Mouse (Mus musculus): ENCODE results near the gene Tmem104. TPM values are rescaled to one million over a fixed set of nuclear protein-coding genes. Genes with fewer than 3 reads are reported as not detected.

Tmem104 gene
- polyA plus RNA-seq, 1 experiment from 2014 or later = 12.5 TPM

DNA sequence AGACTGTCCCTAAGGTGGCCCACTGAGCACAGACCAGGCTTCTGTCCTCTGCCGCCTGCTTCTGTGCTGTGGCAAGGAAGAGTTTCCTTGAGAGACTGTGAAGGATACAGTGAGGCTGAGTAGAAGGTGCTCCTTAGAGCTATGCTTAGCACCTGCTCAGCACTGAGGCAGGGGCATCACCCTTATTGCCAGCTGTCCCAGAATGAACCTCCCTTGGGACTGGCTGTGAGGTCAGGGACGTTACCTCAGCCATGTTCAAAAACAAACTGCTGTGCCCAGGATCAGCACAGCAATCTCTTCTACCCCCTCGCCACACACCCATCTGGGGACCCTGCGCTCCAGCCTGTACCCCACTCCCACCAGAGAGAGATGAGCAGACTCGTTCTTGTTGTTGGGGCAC, 45.6 kb downstream of the Tmem104 start:
- no peaks in the 10 kb centered on the region for H3K27me3 ChIP-seq (replicated peaks; ENCODE audit: control insufficient read depth, insufficient read depth, low read length)
- DNase-seq (ENCODE audit: low spot score) (no peak), ATAC-seq (ENCODE audit: low read depth) (no peak)
- H3K9ac ChIP-seq (ENCODE audit: low read depth, low read length) = no peak overlapping the region
- H3K9me3 ChIP-seq (ENCODE audit: control insufficient read depth, low read length) = no peaks in the 10 kb centered on the region
- no peak overlapping the region for H3K4me2 ChIP-seq (ENCODE audit: low read depth, low read length)
- no peak overlapping the region for H3K27ac ChIP-seq (replicated peaks; ENCODE audit: low read depth, low read length)
- H3K36me3 ChIP-seq (ENCODE audit: control insufficient read depth, insufficient read depth, low read length) = no peaks in the 10 kb centered on the region
- H3K4me1 ChIP-seq (ENCODE audit: control insufficient read depth, insufficient read depth, low read length) = peaks cover 10% of the 10 kb centered on the region; the same call in 1 of the 2 replicates
- WGBS = 71% methylated on average over 5 of the region's 5 CpGs
- no peak overlapping the region for H3K4me3 ChIP-seq (ENCODE audit: low read depth, low read length)

DNA sequence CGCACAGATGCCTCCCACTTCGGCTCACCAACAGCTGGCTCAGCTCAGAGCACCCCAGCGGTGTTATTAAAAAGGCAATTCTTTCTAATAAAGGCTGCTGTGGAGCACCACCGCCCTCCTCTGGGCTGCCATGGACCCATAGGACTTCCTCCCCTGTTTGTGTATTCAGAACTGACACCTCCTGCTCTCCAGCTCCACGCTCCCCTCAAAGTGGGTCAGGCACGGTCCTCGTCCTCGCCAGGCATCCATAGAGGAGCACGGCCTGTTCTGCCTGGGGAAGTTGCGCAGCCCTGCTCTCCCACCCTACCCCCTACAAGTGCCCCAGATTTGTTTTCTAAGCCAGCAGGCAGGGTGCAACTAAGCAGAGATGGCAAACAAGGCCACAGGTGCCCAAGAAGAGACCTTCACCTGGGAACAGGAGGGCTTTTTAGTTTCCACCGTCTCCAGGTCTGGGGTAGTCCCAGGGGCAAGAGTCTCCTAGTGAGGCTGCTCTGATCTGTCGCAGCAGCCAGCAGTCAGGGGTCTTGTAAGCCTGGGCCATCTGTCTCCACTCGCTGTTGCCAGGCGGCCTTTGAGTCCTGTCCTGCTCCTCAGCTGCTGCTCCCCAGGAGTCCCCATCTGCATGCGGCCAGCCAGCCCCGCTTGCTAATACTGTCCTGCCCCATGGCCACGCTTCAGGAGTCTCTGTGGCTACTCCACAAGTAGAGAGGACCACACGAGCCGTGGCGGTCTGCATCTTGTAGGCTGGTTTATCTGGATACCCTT, 46.4 kb downstream of the Tmem104 start:
- Histone ChIP-seq H3K4me3 (ENCODE audit: low read depth, low read length) (no peak overlapping the region), H3K27me3 (replicated peaks; ENCODE audit: control insufficient read depth, insufficient read depth, low read length) (no peaks in the 10 kb centered on the region), H3K9me3 (ENCODE audit: control insufficient read depth, low read length) (no peaks in the 10 kb centered on the region), H3K27ac (replicated peaks; ENCODE audit: low read depth, low read length) (no peak overlapping the region), H3K4me2 (ENCODE audit: low read depth, low read length) (no peak overlapping the region), H3K36me3 (ENCODE audit: control insufficient read depth, insufficient read depth, low read length) (no peaks in the 10 kb centered on the region), H3K9ac (ENCODE audit: low read depth, low read length) (no peak overlapping the region), H3K4me1 (ENCODE audit: control insufficient read depth, insufficient read depth, low read length) (peaks cover 10% of the 10 kb centered on the region; the same call in 1 of the 2 replicates)
- DNase-seq (ENCODE audit: low spot score) (peak; percentile 58), ATAC-seq (ENCODE audit: low read depth) (peak; percentile 32; the same call in 1 of the 2 replicates)
- 70% methylated on average over 18 of the region's 20 CpGs for WGBS

DNA sequence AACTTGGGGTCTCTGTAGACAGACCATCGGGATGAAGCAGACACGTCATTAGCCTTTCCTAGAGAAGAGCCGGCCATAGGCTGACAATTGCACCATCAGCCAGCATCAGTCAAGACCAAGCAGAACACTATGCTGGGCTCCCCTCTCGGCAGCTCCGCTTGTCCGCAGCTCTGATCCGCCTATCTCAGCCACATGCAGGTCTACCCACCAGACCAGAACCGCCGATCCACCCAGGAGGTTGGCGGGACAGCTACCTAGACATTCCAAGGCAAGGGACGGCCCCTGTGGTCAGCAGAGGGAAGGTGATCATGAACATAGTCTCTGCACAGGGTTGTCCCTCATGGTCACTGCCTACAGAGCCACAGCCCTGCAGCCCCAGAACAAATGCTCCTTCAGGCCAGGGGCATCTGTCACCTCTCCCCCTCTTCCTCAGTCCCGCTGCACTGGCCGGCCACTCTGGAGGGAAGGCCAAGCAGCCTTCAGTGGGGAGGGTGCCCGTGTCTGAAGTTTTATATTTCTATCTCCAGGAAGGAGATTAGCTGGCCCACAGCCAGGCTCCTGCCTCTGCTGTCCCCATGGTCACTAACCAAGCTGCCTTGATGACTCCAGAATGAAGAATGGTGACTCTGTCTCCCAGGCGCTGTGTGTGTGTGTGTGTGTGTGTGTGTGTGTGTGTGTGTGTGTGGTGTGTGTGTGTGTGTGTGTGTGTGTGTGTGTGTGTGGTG, 47.2 kb downstream of the Tmem104 start:
- H3K4me2 ChIP-seq (ENCODE audit: low read depth, low read length) = no peak overlapping the region
- WGBS = 70% methylated on average over 11 of the region's 15 CpGs

DNA sequence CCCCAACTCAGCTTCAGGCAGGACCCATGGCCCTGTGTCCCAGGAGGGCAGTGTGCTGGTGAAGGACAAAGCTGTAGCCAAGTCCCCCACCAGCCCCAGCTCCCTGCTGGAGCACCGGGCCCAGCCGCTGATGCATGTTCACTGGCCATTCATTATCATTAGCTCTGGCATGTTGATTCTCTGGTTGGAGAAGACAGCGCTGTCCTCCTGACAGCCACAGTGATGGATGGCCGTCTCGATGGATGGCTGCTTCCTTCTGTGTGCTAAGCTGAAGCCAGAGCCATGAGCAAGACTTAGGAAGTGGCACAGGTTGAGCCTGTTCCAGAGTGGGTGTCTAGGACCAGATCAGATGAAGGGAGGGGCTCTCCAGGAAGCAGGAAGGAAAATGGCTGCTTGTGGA, 49.3 kb downstream of the Tmem104 start:
- H3K4me3 ChIP-seq (ENCODE audit: low read depth, low read length) = no peak overlapping the region
- 58% methylated on average over 4 of the region's 5 CpGs for WGBS
- no peak overlapping the region for H3K27ac ChIP-seq (replicated peaks; ENCODE audit: low read depth, low read length)
- no peaks in the 10 kb centered on the region for H3K9me3 ChIP-seq (ENCODE audit: control insufficient read depth, low read length)
- DNase-seq (ENCODE audit: low spot score) = no peak
- H3K27me3 ChIP-seq (replicated peaks; ENCODE audit: control insufficient read depth, insufficient read depth, low read length) = no peaks in the 10 kb centered on the region
- no peak overlapping the region for H3K9ac ChIP-seq (ENCODE audit: low read depth, low read length)
- no peak overlapping the region for H3K4me2 ChIP-seq (ENCODE audit: low read depth, low read length)
- no peak for ATAC-seq (ENCODE audit: low read depth)
- H3K36me3 ChIP-seq (ENCODE audit: control insufficient read depth, insufficient read depth, low read length) = no peaks in the 10 kb centered on the region
- peaks cover 6% of the 10 kb centered on the region; the same call in 1 of the 2 replicates for H3K4me1 ChIP-seq (ENCODE audit: control insufficient read depth, insufficient read depth, low read length)

More for the DNA sequence above, 47.2 kb downstream of the Tmem104 start:
- no peak overlapping the region for H3K4me3 ChIP-seq (ENCODE audit: low read depth, low read length)
- no peaks in the 10 kb centered on the region for H3K27me3 ChIP-seq (replicated peaks; ENCODE audit: control insufficient read depth, insufficient read depth, low read length)
- no peak overlapping the region for H3K27ac ChIP-seq (replicated peaks; ENCODE audit: low read depth, low read length)
- H3K4me1 ChIP-seq (ENCODE audit: control insufficient read depth, insufficient read depth, low read length) = peaks cover 10% of the 10 kb centered on the region; the same call in 1 of the 2 replicates
- H3K36me3 ChIP-seq (ENCODE audit: control insufficient read depth, insufficient read depth, low read length) = no peaks in the 10 kb centered on the region
- H3K9ac ChIP-seq (ENCODE audit: low read depth, low read length) = no peak overlapping the region
- ATAC-seq (ENCODE audit: low read depth) = no peak
- no peaks in the 10 kb centered on the region for H3K9me3 ChIP-seq (ENCODE audit: control insufficient read depth, low read length)
- no peak for DNase-seq (ENCODE audit: low spot score)

DNA sequence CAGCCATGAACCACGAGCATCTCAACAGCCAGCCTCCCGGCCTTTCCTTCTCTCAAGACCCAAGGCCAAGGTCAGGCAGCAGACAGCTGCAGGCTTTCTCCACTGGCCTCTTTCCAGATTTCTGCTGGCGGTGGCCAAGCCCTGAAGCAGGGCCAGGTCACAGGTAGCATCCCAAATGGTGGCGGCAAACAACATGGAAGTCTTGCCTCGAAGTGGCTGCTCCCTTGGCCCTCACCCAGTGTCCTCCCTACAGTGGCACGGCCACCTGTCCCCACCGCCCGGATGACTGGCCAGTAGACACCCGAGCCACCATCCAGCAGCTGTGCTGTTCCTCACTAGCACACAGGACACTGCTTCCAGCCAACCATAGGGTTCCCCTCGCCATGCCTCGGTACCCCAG, 54.1 kb downstream of the Tmem104 start:
- H3K27ac ChIP-seq (replicated peaks; ENCODE audit: low read depth, low read length) = no peak overlapping the region
- H3K4me1 ChIP-seq (ENCODE audit: control insufficient read depth, insufficient read depth, low read length) = no peaks in the 10 kb centered on the region
- 0 out of 2 replicates have a peak, but pooled peaks cover 7% of the 10 kb centered on the region for H3K36me3 ChIP-seq (ENCODE audit: control insufficient read depth, insufficient read depth, low read length)
- H3K9me3 ChIP-seq (ENCODE audit: control insufficient read depth, low read length) = no peaks in the 10 kb centered on the region
- ATAC-seq (ENCODE audit: low read depth) (no peak), DNase-seq (ENCODE audit: low spot score) (no peak)
- no peak overlapping the region for H3K4me2 ChIP-seq (ENCODE audit: low read depth, low read length)
- no peak overlapping the region for H3K9ac ChIP-seq (ENCODE audit: low read depth, low read length)
- 0 out of 2 replicates have a peak, but pooled peaks cover 1% of the 10 kb centered on the region for H3K27me3 ChIP-seq (replicated peaks; ENCODE audit: control insufficient read depth, insufficient read depth, low read length)
- H3K4me3 ChIP-seq (ENCODE audit: low read depth, low read length) = no peak overlapping the region
- WGBS = 70% methylated on average over 11 of the region's 11 CpGs

DNA sequence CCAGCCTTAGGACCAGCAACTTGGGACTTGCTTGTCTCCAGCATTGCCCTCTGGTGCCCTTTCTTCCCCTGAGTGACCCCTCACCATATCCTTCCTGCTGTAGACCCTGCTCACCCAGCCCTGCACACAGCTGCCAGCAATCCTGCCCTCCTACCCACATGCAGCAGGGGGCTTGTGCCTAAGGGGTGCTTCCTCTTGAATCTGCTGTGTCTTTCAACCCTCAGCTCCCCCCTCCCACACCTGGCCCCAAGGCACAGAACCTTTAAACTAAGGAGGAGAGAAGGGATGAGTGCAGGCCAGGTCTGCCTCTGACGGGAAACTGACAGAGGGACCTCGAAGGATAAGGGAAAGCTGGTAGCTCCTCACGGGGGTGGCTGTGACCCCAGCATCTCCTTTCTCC, 55.5 kb downstream of the Tmem104 start:
- DNase-seq (ENCODE audit: low spot score) (no peak), ATAC-seq (ENCODE audit: low read depth) (no peak)
- H3K27ac ChIP-seq (replicated peaks; ENCODE audit: low read depth, low read length) = no peak overlapping the region
- H3K9me3 ChIP-seq (ENCODE audit: control insufficient read depth, low read length) = no peaks in the 10 kb centered on the region
- H3K36me3 ChIP-seq (ENCODE audit: control insufficient read depth, insufficient read depth, low read length) = 0 out of 2 replicates have a peak, but pooled peaks cover 7% of the 10 kb centered on the region
- no peaks in the 10 kb centered on the region for H3K4me1 ChIP-seq (ENCODE audit: control insufficient read depth, insufficient read depth, low read length)
- H3K9ac ChIP-seq (ENCODE audit: low read depth, low read length) = no peak overlapping the region
- 55% methylated on average over 3 of the region's 3 CpGs for WGBS
- peaks cover 15% of the 10 kb centered on the region for H3K27me3 ChIP-seq (replicated peaks; ENCODE audit: control insufficient read depth, insufficient read depth, low read length)
- no peak overlapping the region for H3K4me3 ChIP-seq (ENCODE audit: low read depth, low read length)
- H3K4me2 ChIP-seq (ENCODE audit: low read depth, low read length) = no peak overlapping the region

DNA sequence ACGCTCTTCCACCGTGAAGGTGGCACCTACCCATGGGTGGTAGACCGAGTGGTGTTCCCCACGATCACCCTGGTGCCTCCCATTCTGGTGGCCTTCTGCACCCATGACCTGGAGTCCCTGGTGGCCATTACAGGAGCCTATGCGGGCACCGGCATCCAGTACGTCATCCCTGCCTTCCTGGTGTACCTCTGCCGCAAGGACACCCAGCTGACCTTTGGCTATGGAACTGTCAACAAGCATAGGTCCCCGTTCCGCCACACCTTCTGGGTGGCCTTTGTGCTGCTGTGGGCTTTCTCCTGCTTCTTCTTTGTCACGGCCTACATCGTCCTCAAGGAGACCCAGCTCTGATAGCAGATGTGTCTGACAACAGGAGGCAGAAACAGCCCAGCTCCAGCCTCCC, 56.5 kb downstream of the Tmem104 start:
- ATAC-seq (ENCODE audit: low read depth) = no peak
- H3K36me3 ChIP-seq (ENCODE audit: control insufficient read depth, insufficient read depth, low read length) = 0 out of 2 replicates have a peak, but pooled peaks cover 7% of the 10 kb centered on the region
- H3K27me3 ChIP-seq (replicated peaks; ENCODE audit: control insufficient read depth, insufficient read depth, low read length) = peaks cover 25% of the 10 kb centered on the region
- H3K4me1 ChIP-seq (ENCODE audit: control insufficient read depth, insufficient read depth, low read length) = no peaks in the 10 kb centered on the region
- H3K4me3 ChIP-seq (ENCODE audit: low read depth, low read length) = no peak overlapping the region
- no peak overlapping the region for H3K9ac ChIP-seq (ENCODE audit: low read depth, low read length)
- H3K9me3 ChIP-seq (ENCODE audit: control insufficient read depth, low read length) = no peaks in the 10 kb centered on the region
- WGBS = 93% methylated on average over 12 of the region's 12 CpGs
- no peak for DNase-seq (ENCODE audit: low spot score)
- no peak overlapping the region for H3K4me2 ChIP-seq (ENCODE audit: low read depth, low read length)
- H3K27ac ChIP-seq (replicated peaks; ENCODE audit: low read depth, low read length) = no peak overlapping the region

DNA sequence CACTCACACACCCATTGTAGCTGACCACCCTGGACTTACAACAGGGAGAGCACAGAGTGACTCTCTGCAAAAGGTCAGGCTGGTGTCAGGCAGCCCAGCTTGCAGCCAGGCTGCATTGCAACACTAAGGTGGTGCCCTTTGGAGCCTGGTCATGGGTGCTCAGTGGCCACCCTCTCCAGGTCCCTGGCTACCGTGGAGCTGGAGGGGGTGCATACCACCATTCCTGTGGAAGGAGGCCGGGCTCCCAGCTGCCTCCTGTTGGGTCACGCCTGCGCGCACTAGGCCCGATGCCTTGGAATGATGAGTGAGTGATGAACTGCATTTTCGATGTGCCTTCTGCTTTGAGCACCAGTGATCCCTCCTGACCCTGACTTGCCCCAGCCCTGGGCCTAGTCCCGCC, 57.6 kb downstream of the Tmem104 start:
- H3K27ac ChIP-seq (replicated peaks; ENCODE audit: low read depth, low read length) = no peak overlapping the region
- ATAC-seq (ENCODE audit: low read depth) (no peak), DNase-seq (ENCODE audit: low spot score) (no peak)
- H3K27me3 ChIP-seq (replicated peaks; ENCODE audit: control insufficient read depth, insufficient read depth, low read length) = peaks cover 36% of the 10 kb centered on the region
- H3K9me3 ChIP-seq (ENCODE audit: control insufficient read depth, low read length) = no peaks in the 10 kb centered on the region
- H3K9ac ChIP-seq (ENCODE audit: low read depth, low read length) = no peak overlapping the region
- H3K4me1 ChIP-seq (ENCODE audit: control insufficient read depth, insufficient read depth, low read length) = peaks cover 2% of the 10 kb centered on the region; the same call in 1 of the 2 replicates
- no peak overlapping the region for H3K4me3 ChIP-seq (ENCODE audit: low read depth, low read length)
- 0 out of 2 replicates have a peak, but pooled peaks cover 7% of the 10 kb centered on the region for H3K36me3 ChIP-seq (ENCODE audit: control insufficient read depth, insufficient read depth, low read length)
- H3K4me2 ChIP-seq (ENCODE audit: low read depth, low read length) = no peak overlapping the region
- 81% methylated on average over 8 of the region's 8 CpGs for whole genome bisulfite sequencing
